In the genomic region with DNA sequence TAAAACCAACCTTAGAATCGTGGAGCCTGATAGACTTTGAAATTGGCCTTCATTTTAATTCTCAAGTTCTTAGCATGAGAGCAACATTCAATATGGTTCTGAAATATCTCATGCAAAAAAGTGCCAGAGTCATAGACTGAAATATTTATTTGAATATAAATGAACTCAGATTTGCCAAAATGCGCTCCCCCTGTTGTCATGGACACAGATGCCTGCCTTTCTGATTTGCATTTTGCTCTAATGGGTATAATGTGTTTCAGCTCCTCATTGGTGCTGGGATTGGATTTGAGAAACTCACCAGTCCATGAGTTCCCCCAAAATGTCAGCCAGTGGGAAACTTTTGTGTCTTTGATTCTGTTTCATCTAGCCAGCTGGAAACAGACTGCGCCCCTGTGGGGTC, we compare ENCODE assay signal across 33 mouse cellular contexts.
DNase-seq lines count a peak whose midpoint lies in the region; ATAC-seq and TF ChIP-seq lines count a peak whose summit lies in the region.
"Had no signal": no experiment of that assay in that cellular context is flagged by ENCODE, and none has a peak within 500 bp of the region (broad histone marks: within the 10 kb centered on the region; RNA-seq: fewer than 3 reads in every experiment).

No protein-coding gene starts in this region.

- H3K4me1 ChIP-seq in forebrain, embryonic 16.5 days (replicated peaks; ENCODE audit: control insufficient read depth, insufficient read depth, low read length), result peaks cover 10% of the 10 kb centered on the region; the same call in 1 of the 2 replicates
- H3K4me1 ChIP-seq in forebrain, embryonic 11.5 days (replicated peaks; ENCODE audit: control insufficient read depth, insufficient read depth, low read length), result 0 out of 2 replicates have a peak, but pooled peaks cover 3% of the 10 kb centered on the region
- peaks cover 8% of the 10 kb centered on the region; the same call in 1 of the 2 replicates for H3K4me1 ChIP-seq in midbrain, embryonic 13.5 days (replicated peaks)
- H3K4me1 ChIP-seq: embryonic facial prominence, embryonic 12.5 days; heart, embryonic 10.5 days; heart, embryonic 15.5 days; hindbrain, embryonic 12.5 days; intestine, embryonic 15.5 days; limb, embryonic 13.5 days; liver, embryonic 12.5 days; megakaryocyte, embryonic 14.5 days; stomach, embryonic 15.5 days had no signal

- H3K27ac ChIP-seq in forebrain, embryonic 16.5 days (ENCODE audit: low read length), result peak overlapping the region; percentile 56; the same call in 1 of the 2 replicates
- no peak overlapping the region for H3K27ac ChIP-seq in forebrain, embryonic 11.5 days (ENCODE audit: low read depth, low read length)
- H3K27ac ChIP-seq in midbrain, embryonic 13.5 days, result no peak overlapping the region
- H3K27ac ChIP-seq: embryonic facial prominence, embryonic 12.5 days; heart, embryonic 10.5 days; heart, embryonic 15.5 days; hindbrain, embryonic 12.5 days; hindbrain, postnatal 0 days; intestine, embryonic 15.5 days; limb, embryonic 13.5 days; liver, embryonic 12.5 days; stomach, embryonic 15.5 days had no signal

- TF ChIP-seq CTCF in brain, embryonic 14.5 days (IDR thresholded peaks at IDR 0.05; ENCODE audit: borderline replicate concordance, extremely low read depth, insufficient read depth, insufficient read length), result no peak

- ATAC-seq in forebrain, embryonic 16.5 days, result peak; percentile 50; the same call in 1 of the 2 replicates
- ATAC-seq in forebrain, embryonic 11.5 days (replicated peaks; ENCODE audit: low FRiP score), result no peak
- ATAC-seq in midbrain, embryonic 13.5 days, result no peak
- ATAC-seq: hindbrain, postnatal 0 days; intestine, embryonic 15.5 days; liver, embryonic 12.5 days; liver, postnatal 0 days; lung, postnatal 0 days; midbrain, embryonic 16.5 days had no signal

- no peak for TF ChIP-seq POLR2A in brain, embryonic 14.5 days (IDR thresholded peaks at IDR 0.05; ENCODE audit: borderline replicate concordance, extremely low read depth, insufficient read depth, insufficient read length, poor library complexity, severe bottlenecking)

- no peaks in the 10 kb centered on the region for H3K9me3 ChIP-seq in forebrain, embryonic 16.5 days (ENCODE audit: control insufficient read depth, low read length)
- H3K9me3 ChIP-seq in forebrain, embryonic 11.5 days (ENCODE audit: control insufficient read depth, low read length), result no peaks in the 10 kb centered on the region
- H3K9me3 ChIP-seq in midbrain, embryonic 13.5 days, result no peaks in the 10 kb centered on the region
- H3K9me3 ChIP-seq: embryonic facial prominence, embryonic 12.5 days; G1E; heart, embryonic 10.5 days; heart, embryonic 15.5 days; intestine, embryonic 15.5 days; limb, embryonic 13.5 days; liver, embryonic 12.5 days; stomach, embryonic 15.5 days had no signal

- no peak overlapping the region for H3K4me2 ChIP-seq in forebrain, embryonic 16.5 days (ENCODE audit: low read length)
- no peak overlapping the region for H3K4me2 ChIP-seq in forebrain, embryonic 11.5 days (ENCODE audit: low read depth, low read length, severe bottlenecking)
- H3K4me2 ChIP-seq in midbrain, embryonic 13.5 days (replicated peaks), result no peak overlapping the region
- H3K4me2 ChIP-seq: embryonic facial prominence, embryonic 12.5 days; heart, embryonic 15.5 days; hindbrain, embryonic 12.5 days; intestine, embryonic 15.5 days; limb, embryonic 13.5 days; liver, embryonic 12.5 days; stomach, embryonic 15.5 days had no signal

- no peak for DNase-seq in forebrain, embryonic 11.5 days (ENCODE audit: low spot score)
- DNase-seq in layer of hippocampus, adult 18-20 months (ENCODE audit: low spot score in 2 of 2), result peak; percentile 30 to 67
- no peak for DNase-seq in layer of hippocampus, postnatal 25 days (ENCODE audit: extremely low spot score in 1 of 2, low spot score in 1 of 2)
- peak; percentile 34 for DNase-seq in brain, embryonic 14.5 days (ENCODE audit: low read depth)
- peak; percentile 47 for DNase-seq in layer of hippocampus, adult 9-11 months
- DNase-seq in lung, adult 18-20 months, result no peak
- DNase-seq: adrenal gland, adult 8-10 months; cerebellum, adult 11-12 months; cerebellum, adult 9-11 months; embryo, embryonic 11 days; gastrocnemius, postnatal 25 days; heart, adult 11 months; kidney, adult 2 months; kidney, postnatal 36 days; liver, postnatal 0 days; lung, postnatal 4 days; right cerebral cortex, postnatal 25 days; thymus, postnatal 14 days had no signal

- no peaks in the 10 kb centered on the region for H3K27me3 ChIP-seq in forebrain, embryonic 16.5 days (replicated peaks; ENCODE audit: control insufficient read depth, insufficient read depth, low read length)
- H3K27me3 ChIP-seq in forebrain, embryonic 11.5 days (ENCODE audit: control insufficient read depth, insufficient read depth, low read length), result no peaks in the 10 kb centered on the region
- no peaks in the 10 kb centered on the region for H3K27me3 ChIP-seq in midbrain, embryonic 13.5 days
- H3K27me3 ChIP-seq: embryonic facial prominence, embryonic 12.5 days; heart, embryonic 15.5 days; hindbrain, embryonic 12.5 days; intestine, embryonic 15.5 days; limb, embryonic 13.5 days; liver, embryonic 12.5 days; megakaryocyte, embryonic 14.5 days; stomach, embryonic 15.5 days had no signal

- H3K4me3 ChIP-seq in forebrain, embryonic 16.5 days (replicated peaks; ENCODE audit: low read length), result no peak overlapping the region
- H3K4me3 ChIP-seq in forebrain, embryonic 11.5 days (ENCODE audit: low read depth, low read length), result no peak overlapping the region
- no peak overlapping the region for H3K4me3 ChIP-seq in midbrain, embryonic 13.5 days (replicated peaks)
- H3K4me3 ChIP-seq: embryonic facial prominence, embryonic 12.5 days; heart, embryonic 10.5 days; heart, embryonic 15.5 days; hindbrain, embryonic 12.5 days; intestine, embryonic 15.5 days; limb, embryonic 13.5 days; liver, embryonic 12.5 days; megakaryocyte, embryonic 14.5 days; stomach, embryonic 15.5 days had no signal

- H3K9ac ChIP-seq in forebrain, embryonic 16.5 days (replicated peaks; ENCODE audit: low read depth, low read length), result no peak overlapping the region
- H3K9ac ChIP-seq in forebrain, embryonic 11.5 days (ENCODE audit: low read length), result no peak overlapping the region
- H3K9ac ChIP-seq in midbrain, embryonic 13.5 days (replicated peaks), result no peak overlapping the region
- H3K9ac ChIP-seq: embryonic facial prominence, embryonic 12.5 days; heart, embryonic 15.5 days; hindbrain, embryonic 12.5 days; intestine, embryonic 15.5 days; limb, embryonic 13.5 days; liver, embryonic 12.5 days; liver, postnatal 0 days; stomach, embryonic 15.5 days had no signal

- 58% methylated on average over 3 of the region's 3 CpGs for WGBS in forebrain, embryonic 16.5 days
- WGBS in forebrain, embryonic 11.5 days, result 83% methylated on average over 3 of the region's 3 CpGs
- WGBS in midbrain, embryonic 13.5 days, result 72% methylated on average over 3 of the region's 3 CpGs

- H3K36me3 ChIP-seq in forebrain, embryonic 16.5 days (ENCODE audit: control insufficient read depth, insufficient read depth), result no peaks in the 10 kb centered on the region
- H3K36me3 ChIP-seq in forebrain, embryonic 11.5 days (ENCODE audit: control insufficient read depth, insufficient read depth, low read length), result no peaks in the 10 kb centered on the region
- no peaks in the 10 kb centered on the region for H3K36me3 ChIP-seq in midbrain, embryonic 13.5 days
- H3K36me3 ChIP-seq: embryonic facial prominence, embryonic 12.5 days; G1E; heart, embryonic 10.5 days; heart, embryonic 15.5 days; hindbrain, embryonic 12.5 days; intestine, embryonic 15.5 days; limb, embryonic 13.5 days; liver, embryonic 12.5 days; stomach, embryonic 15.5 days had no signal

Comparison
In these comparisons a context has a peak if more than half of its experiments do, and no peak if none do; other contexts are left out.
1. DNase-seq: peak in layer of hippocampus, adult 18-20 months (2 of 2), brain, embryonic 14.5 days (single experiment) and layer of hippocampus, adult 9-11 months (single experiment); none in forebrain, embryonic 11.5 days (single experiment), layer of hippocampus, postnatal 25 days (0 of 2) and lung, adult 18-20 months (0 of 2).